In genomic region chr6:50337431-50337830, GRCm38 (mm10) we compare ENCODE assay signal across 21 mouse cellular contexts.
DNase-seq lines count a peak whose midpoint lies in the region; ATAC-seq and TF ChIP-seq lines count a peak whose summit lies in the region.
"Had no signal": no experiment of that assay in that cellular context is flagged by ENCODE, and none has a peak within 500 bp of the region (broad histone marks: within the 10 kb centered on the region; RNA-seq: fewer than 3 reads in every experiment).

No protein-coding gene starts in this region.

- H3K9ac ChIP-seq in heart, embryonic 13.5 days = peak overlapping the region; percentile 48
- no peak overlapping the region for H3K9ac ChIP-seq in intestine, embryonic 14.5 days (ENCODE audit: low read length)
- H3K9ac ChIP-seq in intestine, postnatal 0 days (ENCODE audit: low read depth, low read length) = no peak overlapping the region
- H3K9ac ChIP-seq in lung, embryonic 14.5 days = no peak overlapping the region
- no peak overlapping the region for H3K9ac ChIP-seq in intestine, embryonic 15.5 days
- H3K9ac ChIP-seq: embryonic facial prominence, embryonic 12.5 days; forebrain, embryonic 13.5 days; liver, embryonic 12.5 days; neural tube, embryonic 13.5 days had no signal

- H3K4me1 ChIP-seq in heart, embryonic 13.5 days = peaks cover 44% of the 10 kb centered on the region
- H3K4me1 ChIP-seq in intestine, embryonic 14.5 days (replicated peaks; ENCODE audit: control insufficient read depth, insufficient read depth, low read length) = no peaks in the 10 kb centered on the region
- no peaks in the 10 kb centered on the region for H3K4me1 ChIP-seq in intestine, postnatal 0 days (replicated peaks; ENCODE audit: control insufficient read depth, insufficient read depth, low read length)
- H3K4me1 ChIP-seq in lung, embryonic 14.5 days (ENCODE audit: insufficient read depth) = no peaks in the 10 kb centered on the region
- H3K4me1 ChIP-seq in intestine, embryonic 15.5 days (replicated peaks) = peaks cover 4% of the 10 kb centered on the region; the same call in 1 of the 2 replicates
- H3K4me1 ChIP-seq: embryonic facial prominence, embryonic 12.5 days; forebrain, embryonic 13.5 days; liver, embryonic 12.5 days; midbrain, embryonic 10.5 days; neural tube, embryonic 13.5 days had no signal

- H3K36me3 ChIP-seq in heart, embryonic 13.5 days = peaks cover 15% of the 10 kb centered on the region
- H3K36me3 ChIP-seq in intestine, embryonic 14.5 days (ENCODE audit: control insufficient read depth, insufficient read depth, low read length) = no peaks in the 10 kb centered on the region
- peaks cover 16% of the 10 kb centered on the region; the same call in 1 of the 2 replicates for H3K36me3 ChIP-seq in intestine, postnatal 0 days (ENCODE audit: control insufficient read depth, insufficient read depth)
- no peaks in the 10 kb centered on the region for H3K36me3 ChIP-seq in lung, embryonic 14.5 days (ENCODE audit: insufficient read depth)
- H3K36me3 ChIP-seq in intestine, embryonic 15.5 days = no peaks in the 10 kb centered on the region
- H3K36me3 ChIP-seq: embryonic facial prominence, embryonic 12.5 days; liver, embryonic 12.5 days; midbrain, embryonic 10.5 days; neural tube, embryonic 13.5 days had no signal

- H3K9me3 ChIP-seq in heart, embryonic 13.5 days = no peaks in the 10 kb centered on the region
- H3K9me3 ChIP-seq in intestine, embryonic 14.5 days (ENCODE audit: control insufficient read depth, low read length) = no peaks in the 10 kb centered on the region
- H3K9me3 ChIP-seq in intestine, postnatal 0 days (ENCODE audit: control insufficient read depth) = no peaks in the 10 kb centered on the region
- no peaks in the 10 kb centered on the region for H3K9me3 ChIP-seq in lung, embryonic 14.5 days (ENCODE audit: low read depth, low read length)
- H3K9me3 ChIP-seq in intestine, embryonic 15.5 days = no peaks in the 10 kb centered on the region
- H3K9me3 ChIP-seq: embryonic facial prominence, embryonic 12.5 days; forebrain, embryonic 13.5 days; liver, embryonic 12.5 days; midbrain, embryonic 10.5 days; neural tube, embryonic 13.5 days had no signal

- H3K27ac ChIP-seq in heart, embryonic 13.5 days (replicated peaks) = peak overlapping the region; percentile 91
- H3K27ac ChIP-seq in intestine, embryonic 14.5 days (ENCODE audit: low read depth) = no peak overlapping the region
- no peak overlapping the region for H3K27ac ChIP-seq in intestine, postnatal 0 days (ENCODE audit: low read depth, low read length)
- H3K27ac ChIP-seq in lung, embryonic 14.5 days (ENCODE audit: low read depth) = peak overlapping the region; percentile 50; the same call in 1 of the 2 replicates
- peak overlapping the region; percentile 6; the same call in 1 of the 2 replicates for H3K27ac ChIP-seq in intestine, embryonic 15.5 days
- H3K27ac ChIP-seq: embryonic facial prominence, embryonic 12.5 days; forebrain, embryonic 13.5 days; hindbrain, postnatal 0 days; liver, embryonic 12.5 days; midbrain, embryonic 10.5 days; neural tube, embryonic 13.5 days had no signal

- 39% methylated on average over 6 of the region's 6 CpGs for WGBS in heart, embryonic 13.5 days
- 75% methylated on average over 6 of the region's 6 CpGs for WGBS in intestine, embryonic 14.5 days
- 58% methylated on average over 6 of the region's 6 CpGs for WGBS in intestine, postnatal 0 days
- WGBS in lung, embryonic 14.5 days = 61% methylated on average over 6 of the region's 6 CpGs
- whole genome bisulfite sequencing in intestine, embryonic 15.5 days = 63% methylated on average over 6 of the region's 6 CpGs

- DNase-seq in heart, postnatal 10 days = no peak
- DNase-seq in intestine, embryonic 14.5 days (ENCODE audit: low spot score) = peak; percentile 58
- DNase-seq in lung, embryonic 14.5 days = peak; percentile 24
- no peak for DNase-seq in lung, adult 18-20 months
- DNase-seq in adrenal gland, adult (ENCODE audit: inconsistent age in 2 of 2, low spot score in 1 of 2) = no peak
- DNase-seq: cerebellum, adult 11-12 months; cerebellum, postnatal 14 days; gastrocnemius, postnatal 36 days; kidney, adult 9 months; lung, adult 2 months had no signal

- no peak for ATAC-seq in heart, embryonic 13.5 days (ENCODE audit: extremely low read depth, insufficient number of reproducible peaks, low FRiP score, low TSS enrichment)
- ATAC-seq in intestine, embryonic 14.5 days (replicated peaks; ENCODE audit: low FRiP score, low TSS enrichment, low read depth) = no peak
- no peak for ATAC-seq in intestine, postnatal 0 days
- ATAC-seq in lung, embryonic 14.5 days (ENCODE audit: insufficient read depth) = peak; percentile 58
- peak; percentile 59 for ATAC-seq in intestine, embryonic 15.5 days
- ATAC-seq: forebrain, embryonic 13.5 days; hindbrain, postnatal 0 days; liver, embryonic 12.5 days; midbrain, embryonic 16.5 days had no signal

- H3K27me3 ChIP-seq in heart, embryonic 13.5 days (replicated peaks) = no peaks in the 10 kb centered on the region
- H3K27me3 ChIP-seq in intestine, embryonic 14.5 days (replicated peaks; ENCODE audit: control insufficient read depth, insufficient read depth, low read length) = no peaks in the 10 kb centered on the region
- H3K27me3 ChIP-seq in intestine, postnatal 0 days (replicated peaks; ENCODE audit: control insufficient read depth, insufficient read depth, low read length) = no peaks in the 10 kb centered on the region
- no peaks in the 10 kb centered on the region for H3K27me3 ChIP-seq in lung, embryonic 14.5 days (ENCODE audit: insufficient read depth, low read length)
- no peaks in the 10 kb centered on the region for H3K27me3 ChIP-seq in intestine, embryonic 15.5 days (replicated peaks)
- H3K27me3 ChIP-seq: embryonic facial prominence, embryonic 12.5 days; forebrain, embryonic 13.5 days; liver, embryonic 12.5 days; neural tube, embryonic 13.5 days had no signal

- intact Hi-C loops in heart, postnatal 10 days (cut with DNase I) = no loop called here

- no peak overlapping the region for H3K4me3 ChIP-seq in heart, embryonic 13.5 days
- no peak overlapping the region for H3K4me3 ChIP-seq in intestine, embryonic 14.5 days (ENCODE audit: low read depth, low read length)
- no peak overlapping the region for H3K4me3 ChIP-seq in intestine, postnatal 0 days (ENCODE audit: low read depth, low read length)
- H3K4me3 ChIP-seq in lung, embryonic 14.5 days (ENCODE audit: low read depth, low read length) = no peak overlapping the region
- H3K4me3 ChIP-seq in intestine, embryonic 15.5 days (replicated peaks) = no peak overlapping the region
- H3K4me3 ChIP-seq: embryonic facial prominence, embryonic 12.5 days; forebrain, embryonic 13.5 days; liver, embryonic 12.5 days; midbrain, embryonic 10.5 days; myocyte; neural tube, embryonic 13.5 days had no signal

- no peak for TF ChIP-seq CTCF in intestine, postnatal 0 days (IDR thresholded peaks at IDR 0.05; ENCODE audit: low read depth)
- no peak for TF ChIP-seq CTCF in lung, embryonic 14.5 days (IDR thresholded peaks at IDR 0.05; ENCODE audit: low read depth)

- peak overlapping the region; percentile 45 for H3K4me2 ChIP-seq in heart, embryonic 13.5 days
- H3K4me2 ChIP-seq in intestine, embryonic 14.5 days (ENCODE audit: low read length) = no peak overlapping the region
- no peak overlapping the region for H3K4me2 ChIP-seq in intestine, postnatal 0 days (replicated peaks; ENCODE audit: low read depth)
- H3K4me2 ChIP-seq in lung, embryonic 14.5 days = no peak overlapping the region
- H3K4me2 ChIP-seq in intestine, embryonic 15.5 days (replicated peaks) = no peak overlapping the region
- H3K4me2 ChIP-seq: embryonic facial prominence, embryonic 12.5 days; forebrain, embryonic 13.5 days; liver, embryonic 12.5 days; neural tube, embryonic 13.5 days had no signal

Comparison
In these comparisons a context has a peak if more than half of its experiments do, and no peak if none do; other contexts are left out.
1. ATAC-seq: peak in lung, embryonic 14.5 days (single experiment) and intestine, embryonic 15.5 days (single experiment); none in heart, embryonic 13.5 days (single experiment), intestine, embryonic 14.5 days (single experiment) and intestine, postnatal 0 days (single experiment).
2. H3K27ac ChIP-seq: peak in heart, embryonic 13.5 days (single experiment), lung, embryonic 14.5 days (single experiment) and intestine, embryonic 15.5 days (single experiment); none in intestine, embryonic 14.5 days (single experiment) and intestine, postnatal 0 days (single experiment).
3. DNase-seq: peak in intestine, embryonic 14.5 days (single experiment) and lung, embryonic 14.5 days (single experiment); none in heart, postnatal 10 days (0 of 2), lung, adult 18-20 months (0 of 2) and adrenal gland, adult (0 of 2).